Mouse (Mus musculus): ENCODE results near the gene Tle1. TPM values are rescaled to one million over a fixed set of nuclear protein-coding genes. Genes with fewer than 3 reads are reported as not detected.

Tle1 gene
- 8.5 and 10.6 TPM in 2 replicates for polyA plus RNA-seq (2012; rRNA removed)

GRCm38 (mm10) chr4:72200559-72201409 is at the start of gene Tle1:
Gene Tle1 (minus strand): TSS chr4:72200919.
- peak; percentile 23; the same call in 1 of the 2 replicates for TF ChIP-seq POLR2A (IDR thresholded peaks at IDR 0.05; ENCODE audit: low read depth, low read length)
- TF ChIP-seq CTCF (IDR thresholded peaks at IDR 0.05; ENCODE audit: extremely low read depth, insufficient read depth, insufficient read length, insufficient replicate concordance) = no peak
- Histone ChIP-seq H3K27ac (ENCODE audit: insufficient read depth, low read length) (peak within 1 kb of the TSS; percentile 89), H3K4me3 (ENCODE audit: extremely low read depth, insufficient read depth, insufficient read length) (peak within 1 kb of the TSS; percentile 73), H3K4me1 (ENCODE audit: control insufficient read depth, insufficient read depth, insufficient read length) (peaks cover 2% of the 10 kb centered on the region; the same call in 1 of the 2 replicates), H3K36me3 (ENCODE audit: control insufficient read depth, insufficient read depth, low read length) (no peaks in the 10 kb centered on the region), H3K27me3 (ENCODE audit: control insufficient read depth, insufficient read depth, low read length) (peaks cover 11% of the 10 kb centered on the region)
- DNase-seq (ENCODE audit: low read depth in 1 of 2, low spot score in 2 of 2) = peak; percentile 96 to 99
- WGBS = under 1% methylated on average over 107 of the region's 107 CpGs

GRCm38 (mm10) chr4:72233584-72234219 is 33.0 kb upstream of the Tle1 start:
- no peak for DNase-seq (ENCODE audit: low read depth in 1 of 2, low spot score in 2 of 2)
- no peaks in the 10 kb centered on the region for H3K4me1 ChIP-seq (ENCODE audit: control insufficient read depth, insufficient read depth, insufficient read length)
- TF ChIP-seq CTCF (IDR thresholded peaks at IDR 0.05; ENCODE audit: extremely low read depth, insufficient read depth, insufficient read length, insufficient replicate concordance) (no peak), POLR2A (IDR thresholded peaks at IDR 0.05; ENCODE audit: low read depth, low read length) (no peak)
- WGBS = 75% methylated on average over 4 of the region's 4 CpGs
- H3K27me3 ChIP-seq (ENCODE audit: control insufficient read depth, insufficient read depth, low read length) = no peaks in the 10 kb centered on the region
- no peak overlapping the region for H3K4me3 ChIP-seq (ENCODE audit: extremely low read depth, insufficient read depth, insufficient read length)
- H3K36me3 ChIP-seq (ENCODE audit: control insufficient read depth, insufficient read depth, low read length) = no peaks in the 10 kb centered on the region
- H3K27ac ChIP-seq (ENCODE audit: insufficient read depth, low read length) = no peak overlapping the region

GRCm38 (mm10) chr4:72232206-72232605 is 31.5 kb upstream of the Tle1 start:
- H3K36me3 ChIP-seq (ENCODE audit: control insufficient read depth, insufficient read depth, low read length) = no peaks in the 10 kb centered on the region
- no peaks in the 10 kb centered on the region for H3K4me1 ChIP-seq (ENCODE audit: control insufficient read depth, insufficient read depth, insufficient read length)
- H3K27ac ChIP-seq (ENCODE audit: insufficient read depth, low read length) = no peak overlapping the region
- no peak for DNase-seq (ENCODE audit: low read depth in 1 of 2, low spot score in 2 of 2)
- H3K27me3 ChIP-seq (ENCODE audit: control insufficient read depth, insufficient read depth, low read length) = no peaks in the 10 kb centered on the region
- no peak overlapping the region for H3K4me3 ChIP-seq (ENCODE audit: extremely low read depth, insufficient read depth, insufficient read length)
- WGBS = 52% methylated on average over 3 of the region's 3 CpGs
- no peak for TF ChIP-seq CTCF (IDR thresholded peaks at IDR 0.05; ENCODE audit: extremely low read depth, insufficient read depth, insufficient read length, insufficient replicate concordance)
- no peak for TF ChIP-seq POLR2A (IDR thresholded peaks at IDR 0.05; ENCODE audit: low read depth, low read length)

GRCm38 (mm10) chr4:72230832-72231231 is 30.1 kb upstream of the Tle1 start:
- Histone ChIP-seq H3K4me1 (ENCODE audit: control insufficient read depth, insufficient read depth, insufficient read length) (no peaks in the 10 kb centered on the region), H3K4me3 (ENCODE audit: extremely low read depth, insufficient read depth, insufficient read length) (no peak overlapping the region), H3K27me3 (ENCODE audit: control insufficient read depth, insufficient read depth, low read length) (no peaks in the 10 kb centered on the region), H3K27ac (ENCODE audit: insufficient read depth, low read length) (no peak overlapping the region), H3K36me3 (ENCODE audit: control insufficient read depth, insufficient read depth, low read length) (no peaks in the 10 kb centered on the region)
- DNase-seq (ENCODE audit: low read depth in 1 of 2, low spot score in 2 of 2) = no peak
- TF ChIP-seq POLR2A (IDR thresholded peaks at IDR 0.05; ENCODE audit: low read depth, low read length) = no peak
- TF ChIP-seq CTCF (IDR thresholded peaks at IDR 0.05; ENCODE audit: extremely low read depth, insufficient read depth, insufficient read length, insufficient replicate concordance) = no peak

- no peaks in the 10 kb centered on the region for H3K27me3 ChIP-seq (ENCODE audit: control insufficient read depth, insufficient read depth, low read length)
- no peak for DNase-seq (ENCODE audit: low read depth in 1 of 2, low spot score in 2 of 2)
- no peak overlapping the region for H3K27ac ChIP-seq (ENCODE audit: insufficient read depth, low read length)
- H3K4me3 ChIP-seq (ENCODE audit: extremely low read depth, insufficient read depth, insufficient read length) = no peak overlapping the region
- no peaks in the 10 kb centered on the region for H3K36me3 ChIP-seq (ENCODE audit: control insufficient read depth, insufficient read depth, low read length)
- TF ChIP-seq POLR2A (IDR thresholded peaks at IDR 0.05; ENCODE audit: low read depth, low read length) (no peak), CTCF (IDR thresholded peaks at IDR 0.05; ENCODE audit: extremely low read depth, insufficient read depth, insufficient read length, insufficient replicate concordance) (no peak)
- H3K4me1 ChIP-seq (ENCODE audit: control insufficient read depth, insufficient read depth, insufficient read length) = no peaks in the 10 kb centered on the region
- 91% methylated on average over 3 of the region's 3 CpGs for WGBS
Observed at GRCm38 (mm10) chr4:72221629-72222028, 20.9 kb upstream of the Tle1 start.

GRCm38 (mm10) chr4:72204420-72205045 is 3.8 kb upstream of the Tle1 start:
- TF ChIP-seq CTCF (IDR thresholded peaks at IDR 0.05; ENCODE audit: extremely low read depth, insufficient read depth, insufficient read length, insufficient replicate concordance) (no peak), POLR2A (IDR thresholded peaks at IDR 0.05; ENCODE audit: low read depth, low read length) (no peak)
- Histone ChIP-seq H3K4me3 (ENCODE audit: extremely low read depth, insufficient read depth, insufficient read length) (no peak overlapping the region), H3K4me1 (ENCODE audit: control insufficient read depth, insufficient read depth, insufficient read length) (peaks cover 2% of the 10 kb centered on the region; the same call in 1 of the 2 replicates), H3K27me3 (ENCODE audit: control insufficient read depth, insufficient read depth, low read length) (peaks cover 11% of the 10 kb centered on the region), H3K36me3 (ENCODE audit: control insufficient read depth, insufficient read depth, low read length) (no peaks in the 10 kb centered on the region), H3K27ac (ENCODE audit: insufficient read depth, low read length) (no peak overlapping the region)
- DNase-seq (ENCODE audit: low read depth in 1 of 2, low spot score in 2 of 2) = no peak
- 34% methylated on average over 6 of the region's 6 CpGs for WGBS

Data from spleen, adult 2 months (tissue).